In the genomic region with DNA sequence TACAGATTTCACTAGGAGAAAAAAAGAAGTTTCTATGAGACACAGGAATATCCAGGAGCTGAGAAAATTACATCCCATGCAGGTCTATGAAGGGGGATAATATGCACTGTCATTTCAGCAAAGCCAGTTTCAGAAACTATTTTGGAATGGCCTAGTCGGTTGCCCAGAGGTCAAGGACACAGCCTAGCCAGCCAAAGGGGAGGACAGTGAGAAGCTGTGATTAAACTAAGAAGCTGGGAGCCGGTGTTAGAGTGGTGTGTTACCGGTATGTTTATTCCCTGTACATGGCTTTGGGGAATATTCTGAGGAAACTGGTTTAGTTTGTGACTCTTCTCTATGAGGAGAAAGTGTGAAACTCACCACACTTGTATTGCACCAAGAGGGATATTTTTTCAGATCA, we compare ENCODE assay signal across 27 mouse cellular contexts.
"Had no signal": no experiment of that assay in that cellular context is flagged by ENCODE, and none has a peak within 500 bp of the region (broad histone marks: within the 10 kb centered on the region; RNA-seq: fewer than 3 reads in every experiment).

No protein-coding gene starts in this region.

- H3K27me3 ChIP-seq: embryonic facial prominence, embryonic 12.5 days; embryonic facial prominence, embryonic 13.5 days; embryonic facial prominence, embryonic 15.5 days; forebrain, embryonic 12.5 days; forebrain, embryonic 13.5 days; forebrain, embryonic 15.5 days had no signal

- H3K4me1 ChIP-seq: embryonic facial prominence, embryonic 10.5 days; embryonic facial prominence, embryonic 12.5 days; embryonic facial prominence, embryonic 13.5 days; embryonic facial prominence, embryonic 15.5 days; forebrain, embryonic 12.5 days; forebrain, embryonic 13.5 days; forebrain, embryonic 15.5 days had no signal

- DNase-seq: cerebellum, adult 8-10 months; cerebellum, adult 9-10 months; cerebellum, adult 9-11 months; cerebellum, postnatal 10 days; cerebellum, postnatal 14 days; cerebellum, postnatal 25 days; cerebellum, postnatal 36 days; embryo, embryonic 11 days; forebrain, postnatal 0 days; gastrocnemius, adult 2 months; gastrocnemius, postnatal 10 days; gastrocnemius, postnatal 14 days; gastrocnemius, postnatal 25 days; gastrocnemius, postnatal 36 days; heart, adult 18-20 months; heart, adult 2 months had no signal

- H3K4me2 ChIP-seq: embryonic facial prominence, embryonic 12.5 days; embryonic facial prominence, embryonic 13.5 days; embryonic facial prominence, embryonic 15.5 days; forebrain, embryonic 12.5 days; forebrain, embryonic 13.5 days; forebrain, embryonic 15.5 days had no signal

- H3K36me3 ChIP-seq: embryonic facial prominence, embryonic 10.5 days; embryonic facial prominence, embryonic 12.5 days; embryonic facial prominence, embryonic 13.5 days; embryonic facial prominence, embryonic 15.5 days; forebrain, embryonic 10.5 days; forebrain, embryonic 12.5 days; forebrain, embryonic 15.5 days had no signal

- H3K9ac ChIP-seq: embryonic facial prominence, embryonic 12.5 days; embryonic facial prominence, embryonic 13.5 days; embryonic facial prominence, embryonic 15.5 days; forebrain, embryonic 12.5 days; forebrain, embryonic 13.5 days; forebrain, embryonic 15.5 days; forebrain, postnatal 0 days had no signal

- H3K4me3 ChIP-seq: embryonic facial prominence, embryonic 10.5 days; embryonic facial prominence, embryonic 12.5 days; embryonic facial prominence, embryonic 13.5 days; embryonic facial prominence, embryonic 15.5 days; erythroblast, embryonic 14.5 days; forebrain, embryonic 10.5 days; forebrain, embryonic 12.5 days; forebrain, embryonic 13.5 days; forebrain, embryonic 15.5 days; gastrocnemius, adult 2 months; heart, adult 2 months had no signal

- ATAC-seq: forebrain, embryonic 13.5 days; forebrain, embryonic 14.5 days; forebrain, embryonic 15.5 days; forebrain, embryonic 16.5 days; forebrain, postnatal 0 days had no signal

- H3K9me3 ChIP-seq: embryonic facial prominence, embryonic 10.5 days; embryonic facial prominence, embryonic 12.5 days; embryonic facial prominence, embryonic 13.5 days; embryonic facial prominence, embryonic 15.5 days; forebrain, embryonic 10.5 days; forebrain, embryonic 12.5 days; forebrain, embryonic 13.5 days; forebrain, embryonic 15.5 days had no signal

- H3K27ac ChIP-seq: embryonic facial prominence, embryonic 10.5 days; embryonic facial prominence, embryonic 12.5 days; embryonic facial prominence, embryonic 13.5 days; embryonic facial prominence, embryonic 15.5 days; forebrain, embryonic 10.5 days; forebrain, embryonic 12.5 days; forebrain, embryonic 13.5 days; forebrain, embryonic 15.5 days; gastrocnemius, adult 2 months; heart, adult 2 months had no signal
